Mouse (Mus musculus) G1E-ER4 (cell line): Measurements from ENCODE around the gene Atp1a1. TPM values are rescaled to one million over a fixed set of nuclear protein-coding genes. Genes with fewer than 3 reads are reported as not detected.

Experiments
- GATA1 ChIP-seq: IDR thresholded peaks from one replicate; pipeline ENCODE4 v1.8.0; 2012; ENCODE audit warnings: low read length, inconsistent platforms
- polyA plus RNA-seq: library from polyadenylated mRNA; stranded (reverse); fragments of >175 nt; gene quantifications from 2 replicates; pipeline ENCODE4 v1.2.3, GENCODE M21; 2012

Atp1a1 gene
- polyA plus RNA-seq, 1 experiment, result 163 TPM

- no peak for TF ChIP-seq GATA1
Measured at GRCm38 (mm10) chr3:101624287-101624686, 19.8 kb upstream of the Atp1a1 start.

GRCm38 (mm10) chr3:101619017-101619416, 14.5 kb upstream of the Atp1a1 start:
- no peak for TF ChIP-seq GATA1

GRCm38 (mm10) chr3:101618505-101618904, 14.0 kb upstream of the Atp1a1 start:
- TF ChIP-seq GATA1, result no peak

GRCm38 (mm10) chr3:101617451-101617850, 13.0 kb upstream of the Atp1a1 start:
- no peak for TF ChIP-seq GATA1

- no peak for TF ChIP-seq GATA1
Measured at GRCm38 (mm10) chr3:101617007-101617406, 12.5 kb upstream of the Atp1a1 start.

- TF ChIP-seq GATA1, result no peak
Measured at GRCm38 (mm10) chr3:101615856-101616255, 11.4 kb upstream of the Atp1a1 start.

- TF ChIP-seq GATA1, result no peak
Measured at GRCm38 (mm10) chr3:101611813-101612491, 7.5 kb upstream of the Atp1a1 start.

- TF ChIP-seq GATA1, result no peak
Measured at GRCm38 (mm10) chr3:101611012-101611812, 6.7 kb upstream of the Atp1a1 start.

- TF ChIP-seq GATA1, result no peak
Measured at GRCm38 (mm10) chr3:101609302-101609701, 4.8 kb upstream of the Atp1a1 start.

GRCm38 (mm10) chr3:101606861-101607455, 2.5 kb upstream of the Atp1a1 start:
- TF ChIP-seq GATA1, result no peak

- TF ChIP-seq GATA1, result no peak
Measured at GRCm38 (mm10) chr3:101605721-101606120, 1.2 kb upstream of the Atp1a1 start.

GRCm38 (mm10) chr3:101605291-101605690, 807 bp upstream of the Atp1a1 start:
- no peak for TF ChIP-seq GATA1

- TF ChIP-seq GATA1, result no peak
Measured at GRCm38 (mm10) chr3:101603661-101604549, 579 bp downstream of the Atp1a1 start.

- TF ChIP-seq GATA1, result no peak
Measured at GRCm38 (mm10) chr3:101603194-101603593, 1.3 kb downstream of the Atp1a1 start.

- no peak for TF ChIP-seq GATA1
Measured at GRCm38 (mm10) chr3:101602511-101603055, 1.9 kb downstream of the Atp1a1 start.
